Comparison of ENCODE assay signal across 7 mouse cellular contexts in the genomic region with DNA sequence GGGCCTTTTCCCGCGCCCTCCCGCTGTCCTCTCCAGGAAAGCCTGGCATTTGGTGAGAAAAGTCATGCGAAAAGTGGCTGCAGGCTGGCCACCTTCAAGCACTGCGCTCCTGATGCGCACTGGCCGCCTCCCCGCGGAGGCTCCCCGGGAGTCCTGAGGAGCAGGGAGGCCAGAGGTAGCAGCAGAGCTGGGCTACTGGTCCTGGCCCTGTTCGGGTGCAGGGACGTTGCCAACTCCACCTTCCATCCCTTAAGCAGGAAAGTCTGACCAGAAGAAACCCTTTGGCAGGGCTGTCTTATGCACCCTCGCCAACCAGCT. TPM values are rescaled to one million over a fixed set of nuclear protein-coding genes. Genes with fewer than 3 reads are reported as not detected.
DNase-seq lines count a peak whose midpoint lies in the region; ATAC-seq and TF ChIP-seq lines count a peak whose summit lies in the region.

No protein-coding gene starts in this region.

- peaks cover 59% of the 10 kb centered on the region for H3K27me3 ChIP-seq in liver, embryonic 12.5 days (replicated peaks)
- peaks cover 37% of the 10 kb centered on the region for H3K27me3 ChIP-seq in liver, postnatal 0 days (ENCODE audit: insufficient read depth, low read length)
- H3K27me3 ChIP-seq in forebrain, postnatal 0 days (ENCODE audit: insufficient read depth, low read length) = peaks cover 6% of the 10 kb centered on the region
- peaks cover 44% of the 10 kb centered on the region for H3K27me3 ChIP-seq in midbrain, embryonic 10.5 days (ENCODE audit: low read depth, poor library complexity, severe bottlenecking)

- H3K4me2 ChIP-seq in liver, embryonic 12.5 days = peak overlapping the region; percentile 59
- no peak overlapping the region for H3K4me2 ChIP-seq in liver, postnatal 0 days (ENCODE audit: low read depth, low read length)
- peak overlapping the region; percentile 74 for H3K4me2 ChIP-seq in forebrain, postnatal 0 days (ENCODE audit: low read depth)

- no peak overlapping the region for H3K9ac ChIP-seq in liver, embryonic 12.5 days
- no peak overlapping the region for H3K9ac ChIP-seq in liver, postnatal 0 days (replicated peaks)
- H3K9ac ChIP-seq in forebrain, postnatal 0 days = peak overlapping the region; percentile 52

- H3K36me3 ChIP-seq in liver, embryonic 12.5 days = no peaks in the 10 kb centered on the region
- H3K36me3 ChIP-seq in liver, postnatal 0 days (replicated peaks; ENCODE audit: insufficient read depth, low read length) = no peaks in the 10 kb centered on the region
- no peaks in the 10 kb centered on the region for H3K36me3 ChIP-seq in forebrain, postnatal 0 days (ENCODE audit: insufficient read depth)
- no peaks in the 10 kb centered on the region for H3K36me3 ChIP-seq in midbrain, embryonic 10.5 days

- no peak for TF ChIP-seq EP300 in liver, postnatal 0 days (IDR thresholded peaks at IDR 0.05; ENCODE audit: low read depth)

- no peaks in the 10 kb centered on the region for H3K9me3 ChIP-seq in liver, embryonic 12.5 days (replicated peaks)
- H3K9me3 ChIP-seq in liver, postnatal 0 days (ENCODE audit: low read length) = no peaks in the 10 kb centered on the region
- no peaks in the 10 kb centered on the region for H3K9me3 ChIP-seq in forebrain, postnatal 0 days (ENCODE audit: low read length)
- H3K9me3 ChIP-seq in midbrain, embryonic 10.5 days (replicated peaks) = no peaks in the 10 kb centered on the region

- no peak for TF ChIP-seq CTCF in liver, postnatal 0 days (IDR thresholded peaks at IDR 0.05; ENCODE audit: low read depth)
- TF ChIP-seq CTCF in forebrain, postnatal 0 days (IDR thresholded peaks at IDR 0.05; ENCODE audit: low read depth) = no peak

- no peak overlapping the region for H3K27ac ChIP-seq in liver, embryonic 12.5 days
- H3K27ac ChIP-seq in liver, postnatal 0 days (ENCODE audit: low read depth) = no peak overlapping the region
- H3K27ac ChIP-seq in forebrain, postnatal 0 days (ENCODE audit: low read depth, low read length) = no peak overlapping the region
- no peak overlapping the region for H3K27ac ChIP-seq in midbrain, embryonic 10.5 days (replicated peaks)

- 6% methylated on average over 13 of the region's 13 CpGs for WGBS in liver, embryonic 12.5 days (ENCODE audit: insufficient replicate concordance)
- 7% methylated on average over 13 of the region's 13 CpGs for WGBS in liver, postnatal 0 days (ENCODE audit: insufficient replicate concordance)
- WGBS in forebrain, postnatal 0 days = 3% methylated on average over 13 of the region's 13 CpGs
- whole genome bisulfite sequencing in midbrain, embryonic 10.5 days = 4% methylated on average over 13 of the region's 13 CpGs

- DNase-seq in liver, postnatal 0 days = no peak
- DNase-seq in cerebellum, postnatal 14 days = peak; percentile 62 to 71
- DNase-seq in forebrain, postnatal 0 days = peak; percentile 16
- peak; percentile 20 for DNase-seq in midbrain, embryonic 10.5 days (ENCODE audit: low spot score)
- DNase-seq in spleen, postnatal 36 days (ENCODE audit: low spot score in 2 of 2) = no peak
- no peak for DNase-seq in gastrocnemius, adult 8-10 months (ENCODE audit: low spot score in 2 of 2)

- H3K4me1 ChIP-seq in liver, embryonic 12.5 days = no peaks in the 10 kb centered on the region
- H3K4me1 ChIP-seq in liver, postnatal 0 days (ENCODE audit: insufficient read depth) = no peaks in the 10 kb centered on the region
- H3K4me1 ChIP-seq in forebrain, postnatal 0 days (ENCODE audit: insufficient read depth) = no peaks in the 10 kb centered on the region
- H3K4me1 ChIP-seq in midbrain, embryonic 10.5 days = peaks cover 15% of the 10 kb centered on the region

- ATAC-seq in liver, embryonic 12.5 days = no peak
- no peak for ATAC-seq in liver, postnatal 0 days
- no peak for ATAC-seq in forebrain, postnatal 0 days

- peak overlapping the region; percentile 41; the same call in 1 of the 2 replicates for H3K4me3 ChIP-seq in liver, embryonic 12.5 days
- H3K4me3 ChIP-seq in liver, postnatal 0 days (ENCODE audit: low read depth, low read length) = no peak overlapping the region
- peak overlapping the region; percentile 58 for H3K4me3 ChIP-seq in forebrain, postnatal 0 days (ENCODE audit: low read depth, low read length)
- peak overlapping the region; percentile 63 for H3K4me3 ChIP-seq in midbrain, embryonic 10.5 days

RNA-seq across cellular contexts. Expression of gene Kcnh1, which starts 0.7 kb away (rescaled TPM):
- polyA plus RNA-seq in liver, embryonic 12.5 days (2016; fragmentation: Nextera tagmentation; extraction: Ambion mirVana) = 0.04 TPM in 1 of 2 replicates, not detected in the other
- polyA plus RNA-seq in liver, postnatal 0 days (2015; fragmentation: Nextera tagmentation; extraction: Ambion mirVana) = not detected in 2 replicates
- total RNA-seq in forebrain, postnatal 0 days (2014; rRNA removed) = 5.6 and 5.7 TPM in 2 replicates
- 1.9 and 2.3 TPM in 2 replicates for polyA plus RNA-seq in forebrain, postnatal 0 days (2015; fragmentation: Nextera tagmentation; extraction: Ambion mirVana)
- 0.32 and 0.63 TPM in 2 replicates for polyA plus RNA-seq in midbrain, embryonic 10.5 days (2016; fragmentation: Nextera tagmentation; extraction: Ambion mirVana)
- under 1 TPM in 3 of 4 experiments, not detected in 1; 0.02 to 0.05 (median 0.03) TPM for total RNA-seq in gastrocnemius, adult 8-10 months (2022)

RNA-seq across cellular contexts. Expression of gene Rcor3, which starts 53.4 kb away (rescaled TPM):
- polyA plus RNA-seq in liver, embryonic 12.5 days (2016; fragmentation: Nextera tagmentation; extraction: Ambion mirVana) = 10.8 and 11.8 TPM in 2 replicates
- polyA plus RNA-seq in liver, postnatal 0 days (2015; fragmentation: Nextera tagmentation; extraction: Ambion mirVana) = 6.2 and 7.2 TPM in 2 replicates
- total RNA-seq in forebrain, postnatal 0 days (2014; rRNA removed) = 30.7 and 32.6 TPM in 2 replicates
- 35.3 and 48.0 TPM in 2 replicates for polyA plus RNA-seq in forebrain, postnatal 0 days (2015; fragmentation: Nextera tagmentation; extraction: Ambion mirVana)
- polyA plus RNA-seq in midbrain, embryonic 10.5 days (2016; fragmentation: Nextera tagmentation; extraction: Ambion mirVana) = 16.0 and 19.0 TPM in 2 replicates
- 10 to 100 TPM; 26.7 to 34.1 (median 29.1) TPM for total RNA-seq in gastrocnemius, adult 8-10 months (2022)

Comparison
In these comparisons a context has a peak if more than half of its experiments do, and no peak if none do; other contexts are left out.
1. DNase-seq: peak in cerebellum, postnatal 14 days (2 of 2), forebrain, postnatal 0 days (single experiment) and midbrain, embryonic 10.5 days (single experiment); none in liver, postnatal 0 days (single experiment), spleen, postnatal 36 days (0 of 2) and gastrocnemius, adult 8-10 months (0 of 2).